Mouse (Mus musculus) embryonic facial prominence, embryonic 11.5 days (tissue): ENCODE measurements around the gene Xlr5a. TPM values are rescaled to one million over a fixed set of nuclear protein-coding genes. Genes with fewer than 3 reads are reported as not detected.
"Not testable (repeated sequence)": the region's sequence is repeated elsewhere in the genome, so short reads cannot be mapped to it uniquely, and the experiment has no call there.

ENCODE experiments used
- ATAC-seq: fragments of 200-750 bp; cut with Nextera tagmentation; replicated peaks from 2 replicates; pipeline ENCODE4 v1.8.0; 2017; ENCODE audit warnings: low read depth; ENCODE audit not compliant: insufficient number of reproducible peaks, low FRiP score, low TSS enrichment
- DNase-seq: peaks from one replicate; pipeline ENCODE4 v3.0.0-alpha.2; 2015; ENCODE audit warnings: low spot score
- H3K27ac ChIP-seq: fragments of 300-500 bp; sonication (generic); replicated peaks from 2 replicates; pipeline ENCODE4 v1.5.1; 2014; ENCODE audit warnings: mild to moderate bottlenecking, low read depth, low read length, control low read depth
- H3K27me3 ChIP-seq: fragments of 300-500 bp; sonication (generic); 2 replicates; pipeline ENCODE4 v1.6.1; 2014; ENCODE audit warnings: mild to moderate bottlenecking, low read length, moderate library complexity, mixed read lengths; ENCODE audit not compliant: control insufficient read depth, insufficient read depth
- H3K36me3 ChIP-seq: fragments of 300-500 bp; sonication (generic); replicated peaks from 2 replicates; pipeline ENCODE4 v1.6.1; 2014; ENCODE audit warnings: low read depth, mild to moderate bottlenecking, low read length, moderate library complexity, mixed read lengths; ENCODE audit not compliant: control insufficient read depth, insufficient read depth
- H3K4me1 ChIP-seq: fragments of 300-500 bp; sonication (generic); 2 replicates; pipeline ENCODE4 v1.6.1; 2014; ENCODE audit warnings: low read length, mixed read lengths; ENCODE audit not compliant: control insufficient read depth, insufficient read depth
- H3K4me2 ChIP-seq: fragments of 300-500 bp; sonication (generic); 2 replicates; pipeline ENCODE4 v1.6.1; 2014; ENCODE audit warnings: low read depth, mild to moderate bottlenecking, control low read depth, low read length, moderate library complexity
- H3K4me3 ChIP-seq: fragments of 300-500 bp; sonication (generic); 2 replicates; pipeline ENCODE4 v1.5.1; 2014; ENCODE audit warnings: low read depth, low read length, control low read depth
- H3K9ac ChIP-seq: fragments of 300-500 bp; sonication (generic); replicated peaks from 2 replicates; pipeline ENCODE4 v1.6.1; 2014; ENCODE audit warnings: mild to moderate bottlenecking, control low read depth, low read length
- H3K9me3 ChIP-seq: fragments of 300-500 bp; sonication (generic); replicated peaks from 2 replicates; pipeline ENCODE4 v1.6.1; 2016; ENCODE audit warnings: mild to moderate bottlenecking, low read length, inconsistent platforms, mixed read lengths; ENCODE audit not compliant: control insufficient read depth
- WGBS: fragments of 180-500 bp; shearing (Covaris S2); extraction: QIAGEN DNeasy Blood & Tissue Kit; methylation state at CpG from one replicate; pipeline ENCODE4 v1.1.7; 2014; 5-methylcytosine and 5-hydroxymethylcytosine counted together
- polyA plus RNA-seq: library from polyadenylated mRNA; unstranded; fragments of >200 nt; fragmentation: Nextera tagmentation; extraction: Ambion mirVana; gene quantifications from 2 replicates; pipeline ENCODE4 v1.2.1, GENCODE M21; 2014

The Xlr5a gene
- polyA plus RNA-seq, 1 experiment from 2014 or later: not detected

DNA sequence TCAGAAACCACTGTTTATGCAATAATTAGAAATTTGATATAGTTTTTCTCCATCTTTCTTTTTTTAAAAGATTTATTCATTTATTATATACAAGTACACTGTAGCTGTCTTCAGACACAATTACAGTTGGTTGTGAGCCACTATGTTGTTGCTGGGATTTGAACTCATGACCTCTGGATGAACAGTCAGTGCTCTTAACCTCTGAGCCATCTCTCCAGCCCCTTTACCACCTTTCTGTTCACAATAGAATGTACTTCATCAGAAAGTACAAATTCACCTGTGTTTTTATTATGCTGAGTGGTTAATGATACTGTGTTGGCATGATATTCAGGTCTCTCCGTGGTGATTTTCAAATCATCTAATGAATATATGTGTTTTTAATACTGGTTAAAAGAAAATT, 67.4 kb downstream of the Xlr5a start:
- WGBS: 68% methylated on average over 1 of the region's 1 CpGs
- H3K36me3 ChIP-seq: no peaks in the 10 kb centered on the region
- no peak for DNase-seq
- H3K4me2 ChIP-seq: no peak overlapping the region
- 0 out of 2 replicates have a peak, but pooled peaks cover 2% of the 10 kb centered on the region for H3K27me3 ChIP-seq
- H3K9me3 ChIP-seq: no peaks in the 10 kb centered on the region
- H3K4me3 ChIP-seq: no peak overlapping the region
- no peak overlapping the region for H3K27ac ChIP-seq
- ATAC-seq: no peak
- H3K9ac ChIP-seq: no peak overlapping the region
- H3K4me1 ChIP-seq: no peaks in the 10 kb centered on the region

DNA sequence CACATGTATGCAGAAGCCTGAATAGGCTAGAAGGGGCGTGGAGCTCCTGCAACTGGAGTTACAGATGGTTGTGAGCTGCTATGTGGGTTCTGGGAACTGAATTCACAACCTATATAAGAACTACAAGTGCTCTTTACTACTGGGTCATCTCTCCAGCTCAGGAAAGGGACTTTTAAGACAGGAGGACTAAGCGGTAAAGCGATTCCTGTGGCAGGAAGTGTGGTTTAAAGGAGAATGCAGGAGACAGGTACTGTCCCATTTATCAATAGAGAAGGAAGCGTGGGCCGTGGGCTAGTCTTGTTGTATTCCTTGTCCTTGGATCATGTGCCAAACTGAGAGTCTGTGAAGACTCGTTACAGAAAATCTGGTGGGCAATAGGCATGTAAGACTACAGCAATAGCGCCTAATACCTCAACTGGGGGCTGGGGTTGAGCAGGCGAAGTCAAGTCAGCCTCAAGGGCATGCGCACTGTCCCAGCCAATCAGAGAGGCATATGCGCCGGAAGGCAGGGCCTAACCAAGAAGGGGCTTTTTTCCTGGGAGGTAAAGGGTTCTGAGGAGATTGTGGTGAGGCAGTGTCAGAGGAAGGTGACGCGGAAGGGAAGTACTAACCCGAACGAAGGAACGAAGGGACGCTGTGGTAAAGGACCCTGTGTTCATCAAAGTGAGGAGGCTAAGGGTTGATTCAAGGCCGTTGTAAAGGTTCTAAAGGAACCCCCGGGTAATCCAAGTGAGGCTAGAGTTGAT, 78.8 kb downstream of the Xlr5a start, which contains the start of gene Xlr4b:
TSS of gene Xlr4b (plus strand) at position 515 of the 746 bp plus-strand sequence.
- H3K4me2 ChIP-seq, ATAC-seq, H3K27ac ChIP-seq, H3K4me1 ChIP-seq, H3K4me3 ChIP-seq, H3K27me3 ChIP-seq, H3K9me3 ChIP-seq, DNase-seq, H3K9ac ChIP-seq, H3K36me3 ChIP-seq: not testable (repeated sequence)
- 74% methylated on average over 10 of the region's 19 CpGs for WGBS

DNA sequence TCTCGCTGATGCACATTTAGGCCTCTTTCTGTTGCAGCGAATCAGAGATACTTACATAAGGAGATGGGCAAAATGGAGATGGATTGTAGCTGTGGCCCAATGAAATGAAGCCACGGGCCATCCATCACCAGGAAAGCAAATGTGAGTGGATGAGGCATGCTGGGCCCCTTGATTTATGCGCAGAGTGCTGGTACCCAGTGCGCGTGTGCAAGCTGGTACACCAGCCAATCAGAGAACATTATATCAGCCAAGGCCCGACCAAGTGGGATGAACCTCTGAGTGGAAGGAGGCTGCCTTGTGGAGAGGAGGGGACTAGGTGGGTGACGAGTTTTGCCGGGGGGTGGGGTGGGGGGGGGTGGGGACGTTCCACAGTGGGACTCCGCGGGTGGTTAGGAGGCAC, 100.8 kb downstream of the Xlr5a start, which contains the start of gene Xlr3b:
TSS of gene Xlr3b (plus strand) at position 274 of the 400 bp plus-strand sequence.
- H3K27ac ChIP-seq, H3K4me2 ChIP-seq, DNase-seq, H3K4me1 ChIP-seq, H3K9me3 ChIP-seq, H3K27me3 ChIP-seq, H3K9ac ChIP-seq, ATAC-seq, H3K4me3 ChIP-seq, H3K36me3 ChIP-seq: not testable (repeated sequence)
- WGBS: 70% methylated on average over 9 of the region's 12 CpGs

DNA sequence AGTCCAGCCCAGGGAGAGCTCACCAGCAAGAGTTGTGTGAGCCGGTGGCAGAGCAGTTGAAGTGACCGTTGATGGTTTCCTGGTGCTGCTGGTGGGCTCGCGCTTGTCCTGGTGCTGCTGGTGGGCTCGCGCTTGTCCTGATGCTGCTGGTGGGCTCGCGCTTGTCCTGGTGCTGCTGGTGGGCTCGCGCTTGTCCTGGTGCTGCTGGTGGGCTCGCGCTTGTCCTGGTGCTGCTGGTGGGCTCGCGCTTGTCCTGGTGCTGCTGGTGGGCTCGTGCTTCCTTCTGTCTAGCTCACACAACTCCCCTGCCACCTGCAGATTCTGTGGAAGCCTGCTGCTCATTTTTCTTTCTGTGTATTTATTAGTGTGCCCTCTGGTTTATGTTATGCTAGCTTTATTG, 115.9 kb downstream of the Xlr5a start, which contains the start of gene Spin2d:
TSS of gene Spin2d (minus strand) at position 101 of the 400 bp plus-strand sequence.
- not testable (repeated sequence) for H3K9ac ChIP-seq, H3K4me3 ChIP-seq, H3K4me1 ChIP-seq, H3K4me2 ChIP-seq, H3K36me3 ChIP-seq, H3K27ac ChIP-seq, H3K9me3 ChIP-seq, ATAC-seq, DNase-seq, H3K27me3 ChIP-seq
- WGBS: 82% methylated on average over 4 of the region's 15 CpGs

DNA sequence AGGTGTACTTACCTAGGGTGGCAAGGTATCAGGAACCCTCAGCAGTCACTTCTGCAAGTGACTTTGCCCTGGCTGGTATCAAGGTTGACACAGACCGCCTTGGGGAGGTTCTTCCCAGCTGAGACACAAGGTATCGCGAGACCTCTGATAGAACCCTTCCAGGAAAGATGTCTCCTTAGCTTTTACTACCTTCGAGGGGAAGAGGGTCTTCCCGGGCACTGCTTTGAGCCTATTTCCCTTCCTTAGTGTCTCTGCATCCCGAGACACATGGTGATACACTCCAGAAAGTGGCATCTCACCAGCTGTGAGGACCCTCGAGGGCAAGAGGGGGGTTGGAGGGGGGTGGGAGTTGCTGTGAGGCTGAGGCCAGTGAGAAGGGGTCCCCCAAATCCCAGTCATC, 143.4 kb downstream of the Xlr5a start, which contains the start of gene DXBay18:
TSS of gene DXBay18 (minus strand) at position 101 of the 400 bp plus-strand sequence.
- not testable (repeated sequence) for H3K4me2 ChIP-seq, H3K9ac ChIP-seq, ATAC-seq, H3K4me1 ChIP-seq, DNase-seq, H3K27me3 ChIP-seq, H3K9me3 ChIP-seq, H3K36me3 ChIP-seq, H3K4me3 ChIP-seq, H3K27ac ChIP-seq
- WGBS: no CpG with 5 or more reads among the region's 7 CpGs

DNA sequence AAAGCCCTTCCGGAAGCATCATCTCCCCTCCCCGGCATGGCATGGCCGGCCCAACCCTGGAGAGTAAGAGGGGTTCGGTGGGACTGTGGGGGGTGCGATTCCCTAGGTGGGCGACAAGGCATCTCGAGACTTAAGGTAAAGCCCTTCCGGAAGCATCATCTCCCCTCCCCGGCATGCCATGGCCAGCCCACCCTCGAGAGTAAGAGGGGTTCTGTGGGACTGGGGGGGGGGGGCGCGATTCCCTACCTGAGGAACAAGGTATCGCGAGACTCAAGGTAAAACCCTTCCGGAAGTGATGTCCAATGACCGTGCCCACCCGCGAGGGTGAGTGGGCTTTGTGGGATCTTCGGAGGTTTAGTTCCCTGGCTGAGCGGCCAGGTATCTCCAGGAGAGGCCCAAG, 144.3 kb downstream of the Xlr5a start, which contains the start of gene Xlr5b:
TSS of gene Xlr5b (plus strand) at position 301 of the 400 bp plus-strand sequence.
- not testable (repeated sequence) for H3K9me3 ChIP-seq, H3K4me2 ChIP-seq, DNase-seq, H3K9ac ChIP-seq, H3K4me3 ChIP-seq, H3K27ac ChIP-seq, H3K4me1 ChIP-seq, H3K27me3 ChIP-seq, H3K36me3 ChIP-seq, ATAC-seq
- no CpG with 5 or more reads among the region's 20 CpGs for WGBS

DNA sequence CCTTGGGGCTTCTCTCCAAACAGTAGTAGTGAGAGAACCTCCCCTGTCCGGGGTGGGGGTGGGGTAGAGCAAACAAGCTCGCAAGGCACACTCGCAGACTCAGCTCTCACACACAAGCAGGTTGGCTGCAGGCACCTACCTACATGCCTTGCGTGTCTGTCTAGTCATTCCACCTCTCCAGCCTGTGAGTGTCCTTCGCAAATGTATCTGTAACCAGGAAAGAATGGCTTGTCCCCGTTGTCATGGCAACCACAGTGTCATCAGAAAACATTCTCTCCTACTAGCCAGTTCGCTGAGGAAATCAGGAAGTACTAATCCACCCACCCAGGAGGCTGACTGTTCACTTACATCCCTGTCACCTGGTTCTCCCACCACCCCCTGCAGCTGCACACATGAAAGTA, 149.6 kb downstream of the Xlr5a start:
- not testable (repeated sequence) for ATAC-seq

More for the DNA sequence above, 149.6 kb downstream of the Xlr5a start:
- not testable (repeated sequence) for H3K9ac ChIP-seq, H3K27me3 ChIP-seq, H3K36me3 ChIP-seq, DNase-seq, H3K9me3 ChIP-seq, H3K27ac ChIP-seq, H3K4me1 ChIP-seq, H3K4me3 ChIP-seq, H3K4me2 ChIP-seq
- no CpG with 5 or more reads among the region's 7 CpGs for WGBS
